Mouse (Mus musculus) heart, embryonic 14.5 days (tissue): ENCODE data around the gene Adcy2. TPM values are rescaled to one million over a fixed set of nuclear protein-coding genes. Genes with fewer than 3 reads are reported as not detected.

Experiments
- ATAC-seq: fragments of 200-750 bp; cut with Nextera tagmentation; 2 replicates; pipeline ENCODE4 v1.8.0; 2017; ENCODE audit warnings: low read depth, moderate TSS enrichment; ENCODE audit not compliant: insufficient number of reproducible peaks, insufficient read depth, low FRiP score
- H3K27ac ChIP-seq, 2 experiments: fragments of 200-500 bp in 1 of 2; fragments of 300-500 bp in 1 of 2; sonication (generic) in 1 of 2; replicated peaks in 1 of 2; 2 replicates each; pipeline ENCODE4 v1.5.1; 2012 to 2014; ENCODE audit warnings: low read depth in 2 of 2, low read length in 2 of 2, control low read depth in 1 of 2, mild to moderate bottlenecking in 1 of 2, mixed read lengths in 1 of 2; ENCODE audit not compliant: control insufficient read depth in 1 of 2, insufficient read depth in 1 of 2
- H3K27me3 ChIP-seq: fragments of 300-500 bp; sonication (generic); 2 replicates; pipeline ENCODE4 v1.6.1; 2014; ENCODE audit warnings: mild to moderate bottlenecking, low read length, control low read depth; ENCODE audit not compliant: control insufficient read depth, insufficient read depth
- H3K36me3 ChIP-seq: fragments of 300-500 bp; sonication (generic); 2 replicates; pipeline ENCODE4 v1.6.1; 2014; ENCODE audit warnings: mild to moderate bottlenecking, control low read depth, low read length, mixed read lengths; ENCODE audit not compliant: control insufficient read depth, insufficient read depth
- H3K4me1 ChIP-seq, 2 experiments: fragments of 200-500 bp in 1 of 2; fragments of 300-500 bp in 1 of 2; sonication (generic) in 1 of 2; 2 replicates each; pipeline ENCODE4 v1.6.1; 2012 to 2014; ENCODE audit warnings: low read length in 2 of 2, control low read depth in 1 of 2, mixed read lengths in 1 of 2; ENCODE audit not compliant: control insufficient read depth in 2 of 2, insufficient read depth in 2 of 2
- H3K4me2 ChIP-seq: fragments of 300-500 bp; sonication (generic); 2 replicates; pipeline ENCODE4 v1.6.1; 2014; ENCODE audit warnings: mild to moderate bottlenecking, low read length
- H3K4me3 ChIP-seq, 2 experiments: fragments of 200-500 bp in 1 of 2; fragments of 300-500 bp in 1 of 2; sonication (generic) in 1 of 2; 2 replicates each; pipeline ENCODE4 v1.5.1; 2012 to 2014; ENCODE audit warnings: low read length in 2 of 2, mild to moderate bottlenecking in 2 of 2, control low read depth in 1 of 2, low read depth in 1 of 2, moderate library complexity in 1 of 2; ENCODE audit not compliant: control insufficient read depth in 1 of 2, insufficient read depth in 1 of 2
- H3K9ac ChIP-seq: fragments of 300-500 bp; sonication (generic); 2 replicates; pipeline ENCODE4 v1.6.1; 2014; ENCODE audit warnings: mild to moderate bottlenecking, low read length
- H3K9me3 ChIP-seq: fragments of 300-500 bp; sonication (generic); 2 replicates; pipeline ENCODE4 v1.6.1; 2016; ENCODE audit warnings: low read length, control low read depth; ENCODE audit not compliant: control insufficient read depth
- WGBS: fragments of 180-500 bp; shearing (Covaris S2); extraction: QIAGEN DNeasy Blood & Tissue Kit; methylation state at CpG from one replicate; pipeline ENCODE4 v1.1.7; 2014; 5-methylcytosine and 5-hydroxymethylcytosine counted together
- polyA plus RNA-seq: library from polyadenylated mRNA; unstranded; fragments of >200 nt; fragmentation: Nextera tagmentation; extraction: Ambion mirVana; gene quantifications from 2 replicates; pipeline ENCODE4 v1.2.1, GENCODE M21; 2014

Adcy2 gene
- polyA plus RNA-seq, 1 experiment from 2014 or later: 0.89 TPM

DNA sequence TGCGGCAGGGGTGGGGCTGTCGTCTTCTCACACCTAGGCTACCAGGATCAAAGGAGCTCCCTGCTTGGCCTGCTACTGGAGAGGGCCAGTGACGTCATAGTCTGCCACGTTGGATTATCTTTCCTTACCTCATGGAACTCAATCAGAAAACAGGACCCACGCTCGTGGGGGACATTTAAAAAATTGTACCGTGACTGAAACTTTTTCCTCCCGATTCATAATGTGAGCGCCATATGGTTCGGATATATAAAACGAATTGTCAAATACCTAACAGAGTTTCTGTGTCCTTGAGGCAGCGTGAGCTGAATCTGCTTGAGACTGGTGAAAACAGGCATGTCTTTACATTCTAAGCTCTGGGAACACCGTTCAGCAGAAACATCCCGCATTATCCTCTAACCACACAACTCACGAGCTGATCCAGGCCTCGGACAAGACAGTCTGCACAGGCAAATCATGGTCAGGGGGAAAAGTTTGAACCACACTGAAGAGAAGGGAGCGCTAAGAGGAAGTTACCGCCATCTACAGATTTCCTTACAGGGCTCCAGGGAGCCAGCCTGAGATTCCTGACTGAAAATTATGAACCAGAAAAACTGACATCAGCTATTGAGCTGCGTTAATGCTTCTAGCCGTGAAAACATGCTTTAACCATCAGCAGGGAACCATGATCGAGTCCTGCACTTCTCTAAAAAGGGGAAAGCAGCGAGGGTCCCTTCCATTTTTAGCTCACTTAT, 1.4 kb downstream of the Adcy2 start:
- peak overlapping the region; percentile 95 for H3K4me2 ChIP-seq
- H3K4me1 ChIP-seq: peaks cover 3 to 5% of the 10 kb centered on the region in 2 experiments; a peak in 2 of 4 replicates
- no peak for ATAC-seq
- peaks cover 47% of the 10 kb centered on the region for H3K27me3 ChIP-seq
- peak overlapping the region; percentile 54 to 61; a peak in 3 of 4 replicates for H3K4me3 ChIP-seq
- no peak overlapping the region for H3K9ac ChIP-seq
- 9% methylated on average over 22 of the region's 22 CpGs for WGBS
- H3K27ac ChIP-seq: no peak overlapping the region
- H3K36me3 ChIP-seq: no peaks in the 10 kb centered on the region
- H3K9me3 ChIP-seq: no peaks in the 10 kb centered on the region

DNA sequence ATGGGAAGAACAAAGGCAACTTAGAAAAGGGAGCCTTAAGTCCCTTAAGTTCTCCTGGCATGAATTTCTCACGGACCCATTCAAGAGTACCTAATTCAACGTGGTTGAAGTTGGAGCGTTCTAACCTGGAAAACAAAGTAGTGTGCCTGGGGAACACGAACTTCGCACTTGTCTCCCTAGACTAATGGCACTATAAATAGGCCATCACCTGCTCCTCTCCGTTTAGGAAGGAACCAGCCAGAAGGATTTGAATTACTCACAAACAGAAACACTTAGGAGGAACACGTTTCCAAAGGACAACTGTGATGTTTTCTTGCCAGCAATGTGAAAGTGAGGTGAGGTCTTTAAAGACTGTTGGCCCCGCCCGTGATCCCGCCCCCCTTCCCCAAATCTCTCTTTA, 2.0 kb downstream of the Adcy2 start:
- no peak overlapping the region for H3K4me3 ChIP-seq
- H3K27ac ChIP-seq: no peak overlapping the region
- H3K4me1 ChIP-seq: peaks cover 3 to 5% of the 10 kb centered on the region in 2 experiments; a peak in 2 of 4 replicates
- 17% methylated on average over 10 of the region's 10 CpGs for WGBS
- no peak for ATAC-seq
- H3K9me3 ChIP-seq: no peaks in the 10 kb centered on the region
- no peaks in the 10 kb centered on the region for H3K36me3 ChIP-seq
- H3K27me3 ChIP-seq: peaks cover 44% of the 10 kb centered on the region
- no peak overlapping the region for H3K9ac ChIP-seq
- peak overlapping the region; percentile 95 for H3K4me2 ChIP-seq

DNA sequence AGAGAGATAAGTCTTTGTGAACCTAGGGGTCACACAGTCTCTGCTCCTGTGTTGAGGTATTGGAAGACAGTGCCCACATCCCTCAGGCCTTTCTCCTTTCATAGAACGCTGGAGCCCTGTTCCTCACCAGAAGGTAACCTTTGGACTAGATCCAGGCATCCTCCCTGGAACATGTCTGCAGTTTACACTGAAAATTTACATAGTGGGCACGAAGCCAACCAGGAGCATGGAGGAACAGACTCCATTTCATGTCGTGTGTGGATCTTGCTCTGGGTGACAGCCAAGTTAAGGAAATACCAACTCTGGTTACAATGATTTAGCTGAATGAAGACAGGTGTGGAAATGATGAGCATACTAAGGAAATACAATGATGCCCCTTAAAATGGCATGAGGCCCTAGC, 2.7 kb downstream of the Adcy2 start:
- H3K4me3 ChIP-seq: no peak overlapping the region
- H3K27me3 ChIP-seq: peaks cover 44% of the 10 kb centered on the region
- H3K9me3 ChIP-seq: no peaks in the 10 kb centered on the region
- no peak overlapping the region for H3K9ac ChIP-seq
- 71% methylated on average over 3 of the region's 3 CpGs for WGBS
- H3K36me3 ChIP-seq: no peaks in the 10 kb centered on the region
- no peak for ATAC-seq
- no peak overlapping the region for H3K4me2 ChIP-seq
- no peak overlapping the region for H3K27ac ChIP-seq
- H3K4me1 ChIP-seq: peaks cover 3 to 5% of the 10 kb centered on the region in 2 experiments; a peak in 2 of 4 replicates

DNA sequence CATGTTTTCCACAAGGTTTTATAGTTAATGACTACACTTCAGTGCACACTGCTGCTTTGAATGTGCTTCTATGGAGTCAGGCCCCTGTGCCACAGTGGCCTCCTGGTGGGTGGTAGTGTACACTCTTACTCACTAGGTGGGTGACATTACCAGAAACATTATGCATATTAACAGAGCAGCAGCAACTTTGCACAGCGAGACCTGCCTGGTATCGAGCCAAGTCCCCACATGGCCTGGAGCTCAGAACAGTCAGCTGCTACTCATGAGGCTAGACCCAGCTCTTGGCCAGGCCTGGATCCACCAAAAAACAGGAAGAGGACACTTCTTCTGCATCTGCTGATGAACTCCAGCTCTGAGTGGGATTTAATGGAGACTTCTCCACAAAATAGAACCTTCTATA, 13.6 kb downstream of the Adcy2 start:
- ATAC-seq: no peak
- 83% methylated on average over 2 of the region's 2 CpGs for WGBS
- no peak overlapping the region for H3K4me2 ChIP-seq
- H3K4me3 ChIP-seq: no peak overlapping the region
- no peak overlapping the region for H3K9ac ChIP-seq
- H3K4me1 ChIP-seq: no peaks in the 10 kb centered on the region
- no peaks in the 10 kb centered on the region for H3K9me3 ChIP-seq
- no peak overlapping the region for H3K27ac ChIP-seq
- H3K36me3 ChIP-seq: no peaks in the 10 kb centered on the region
- H3K27me3 ChIP-seq: no peaks in the 10 kb centered on the region

DNA sequence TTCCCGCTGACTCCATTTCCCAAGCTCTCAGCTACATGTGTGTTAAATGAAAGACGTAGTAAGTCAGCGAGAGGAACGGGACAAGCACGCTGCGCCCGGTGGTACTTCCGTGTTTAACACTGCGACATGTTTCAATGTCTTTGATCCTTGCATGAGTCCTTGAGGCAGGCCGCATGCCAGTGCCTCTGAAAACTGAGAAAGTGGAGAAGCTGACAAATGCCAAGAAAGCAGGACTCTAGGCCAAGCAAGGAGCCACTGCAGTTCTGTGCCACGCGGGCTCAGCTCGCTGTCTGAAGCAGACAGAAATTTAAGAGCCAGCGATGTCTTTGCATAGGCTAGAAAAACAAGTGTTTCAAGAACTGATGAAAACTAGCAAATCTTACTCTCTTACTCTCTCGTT, 15.3 kb downstream of the Adcy2 start:
- no peak for ATAC-seq
- Histone ChIP-seq H3K4me2 (no peak overlapping the region), H3K27me3 (no peaks in the 10 kb centered on the region), H3K9me3 (no peaks in the 10 kb centered on the region), H3K9ac (no peak overlapping the region), H3K36me3 (no peaks in the 10 kb centered on the region), H3K4me1 (no peaks in the 10 kb centered on the region), H3K27ac (no peak overlapping the region), H3K4me3 (no peak overlapping the region)
- 71% methylated on average over 15 of the region's 15 CpGs for WGBS

DNA sequence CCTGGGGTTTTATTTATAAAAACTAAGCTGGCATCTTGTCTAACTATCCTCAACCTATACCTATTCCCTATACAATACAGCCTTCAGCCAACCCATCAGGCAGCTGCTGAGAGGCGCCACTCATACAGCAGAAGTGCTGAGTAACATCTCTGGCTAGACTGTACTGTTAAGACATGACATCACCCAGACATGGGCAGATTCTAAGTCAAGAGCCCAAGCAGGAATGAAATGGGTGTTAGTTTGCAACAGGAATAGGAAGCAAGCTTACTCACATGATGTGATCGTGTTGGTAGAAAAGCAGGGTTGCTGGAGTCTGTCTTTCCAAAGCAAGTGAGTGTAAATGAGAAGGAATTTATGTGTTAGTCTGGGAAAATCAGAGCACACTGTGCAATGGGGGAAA, 18.3 kb downstream of the Adcy2 start:
- 72% methylated on average over 2 of the region's 2 CpGs for WGBS
- H3K27ac ChIP-seq: no peak overlapping the region
- no peak overlapping the region for H3K4me3 ChIP-seq
- no peaks in the 10 kb centered on the region for H3K4me1 ChIP-seq
- no peaks in the 10 kb centered on the region for H3K9me3 ChIP-seq
- 0 out of 2 replicates have a peak, but pooled peaks cover 3% of the 10 kb centered on the region for H3K27me3 ChIP-seq
- no peak overlapping the region for H3K9ac ChIP-seq
- no peak overlapping the region for H3K4me2 ChIP-seq
- no peaks in the 10 kb centered on the region for H3K36me3 ChIP-seq
- no peak for ATAC-seq

DNA sequence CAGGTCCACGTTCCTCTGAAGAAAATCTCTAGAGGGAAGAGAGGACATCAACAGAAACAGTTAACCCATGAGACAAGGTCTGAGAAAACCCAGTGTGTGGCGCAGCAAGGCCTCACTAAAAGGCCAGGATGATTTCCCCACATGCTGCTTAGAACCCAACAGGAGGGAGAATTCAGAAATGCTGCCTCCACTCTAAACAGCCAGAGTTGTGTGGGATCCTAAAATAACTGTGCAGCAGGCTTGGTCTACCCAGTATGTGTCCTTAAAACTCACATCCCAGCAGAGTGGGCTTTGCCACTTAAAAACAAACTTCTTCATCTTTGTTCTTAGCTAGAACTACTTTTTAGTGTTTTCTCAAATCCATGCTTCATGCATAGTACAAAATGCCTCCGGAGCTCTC, 26.2 kb downstream of the Adcy2 start:
- Histone ChIP-seq H3K27me3 (0 out of 2 replicates have a peak, but pooled peaks cover 3% of the 10 kb centered on the region), H3K9me3 (no peaks in the 10 kb centered on the region), H3K27ac (no peak overlapping the region), H3K4me3 (no peak overlapping the region), H3K9ac (no peak overlapping the region), H3K36me3 (no peaks in the 10 kb centered on the region), H3K4me1 (no peaks in the 10 kb centered on the region; a peak in 1 of 4 replicates), H3K4me2 (no peak overlapping the region)
- 30% methylated on average over 3 of the region's 3 CpGs for WGBS
- ATAC-seq: no peak

DNA sequence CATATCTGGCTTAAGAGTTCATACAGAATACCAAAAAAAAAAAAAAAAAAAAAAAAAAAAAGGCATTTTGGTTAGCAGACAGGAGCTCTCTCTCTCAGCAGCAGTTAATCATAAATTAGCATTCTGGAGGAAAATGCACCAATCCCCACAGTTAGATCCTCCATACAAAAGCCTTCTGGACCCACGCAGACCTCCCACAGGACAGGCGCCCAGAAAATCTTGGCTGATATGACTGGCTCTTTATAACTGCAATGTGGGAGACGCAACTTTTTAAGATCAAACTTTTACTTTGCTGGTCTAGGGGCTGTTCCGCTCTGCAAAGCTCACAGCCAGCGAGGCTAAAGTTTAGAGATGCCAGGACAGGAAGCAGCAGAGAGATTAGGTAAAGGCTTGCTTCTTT, 37.8 kb downstream of the Adcy2 start:
- Histone ChIP-seq H3K4me3 (no peak overlapping the region), H3K9me3 (no peaks in the 10 kb centered on the region), H3K4me1 (no peaks in the 10 kb centered on the region), H3K4me2 (no peak overlapping the region), H3K27ac (no peak overlapping the region), H3K36me3 (no peaks in the 10 kb centered on the region), H3K9ac (no peak overlapping the region), H3K27me3 (no peaks in the 10 kb centered on the region)
- WGBS: 66% methylated on average over 5 of the region's 5 CpGs
- ATAC-seq: no peak
